Comparison of ENCODE assay signal across 22 mouse cellular contexts in genomic region chr17:51414304-51414703, GRCm38 (mm10).
A peak's percentile ranks its signal among the peaks of the same experiment; 100 is the strongest.
DNase-seq lines count a peak whose midpoint lies in the region; ATAC-seq and TF ChIP-seq lines count a peak whose summit lies in the region.
"Had no signal": no experiment of that assay in that cellular context is flagged by ENCODE, and none has a peak within 500 bp of the region (broad histone marks: within the 10 kb centered on the region; RNA-seq: fewer than 3 reads in every experiment).

No protein-coding gene starts in this region.

- TF ChIP-seq EP300 in MEL (IDR thresholded peaks at IDR 0.05; ENCODE audit: low read depth in 1 of 2, low read length in 2 of 2), result peak; percentile 62 to 86; a peak in 3 of 4 replicates

- no peak for TF ChIP-seq RAD21 in MEL (IDR thresholded peaks at IDR 0.05; ENCODE audit: low read depth, low read length)

- no peaks in the 10 kb centered on the region for H3K9me3 ChIP-seq in MEL (replicated peaks; ENCODE audit: insufficient read depth, low read length)
- H3K9me3 ChIP-seq: embryonic facial prominence, embryonic 13.5 days; forebrain, embryonic 13.5 days; heart, embryonic 15.5 days; hindbrain, embryonic 13.5 days; intestine, embryonic 15.5 days had no signal

- peaks cover 0 to 5% of the 10 kb centered on the region in 2 experiments; a peak in 2 of 4 replicates for H3K4me1 ChIP-seq in MEL (ENCODE audit: control insufficient read depth in 1 of 2, insufficient read depth in 2 of 2, low read length in 2 of 2)
- peaks cover 4% of the 10 kb centered on the region for H3K4me1 ChIP-seq in embryonic fibroblast, embryonic 13.5 days (ENCODE audit: control insufficient read depth, insufficient read depth, low read length)
- H3K4me1 ChIP-seq: embryonic facial prominence, embryonic 13.5 days; forebrain, embryonic 13.5 days; heart, embryonic 15.5 days; hindbrain, embryonic 13.5 days; intestine, embryonic 15.5 days had no signal

- ATAC-seq in megakaryocyte, adult 5-6 weeks (ENCODE audit: poor library complexity, severe bottlenecking), result no peak
- ATAC-seq: forebrain, embryonic 13.5 days; forebrain, postnatal 0 days; hindbrain, postnatal 0 days; intestine, embryonic 15.5 days had no signal

- TF ChIP-seq CTCF in MEL (IDR thresholded peaks at IDR 0.05 in 2 of 3, conservative IDR thresholded peaks at IDR 0.05 in 1 of 3; ENCODE audit: control insufficient read depth in 1 of 3, insufficient read depth in 1 of 3, low read depth in 2 of 3, low read length in 3 of 3, poor library complexity in 1 of 3, severe bottlenecking in 1 of 3), result no peak
- TF ChIP-seq CTCF in embryonic fibroblast, embryonic 13.5 days (IDR thresholded peaks at IDR 0.05; ENCODE audit: borderline replicate concordance, insufficient read depth, low read length), result no peak

- DNase-seq in layer of hippocampus, adult 9-10 months (ENCODE audit: low spot score), result peak; percentile 2
- no peak for DNase-seq in layer of hippocampus, adult 9-11 months
- peak; percentile 55 for DNase-seq in MEL (ENCODE audit: low read depth, low spot score)
- DNase-seq in spleen, adult 18-20 months, result no peak
- DNase-seq in natural killer cell, adult 2 months (ENCODE audit: low spot score in 2 of 2), result no peak
- DNase-seq: cerebellum, adult 11-12 months; cerebellum, adult 9-10 months; cerebellum, postnatal 36 days; forebrain, postnatal 0 days; gastrocnemius, postnatal 14 days; heart, adult 18-20 months; heart, postnatal 14 days; kidney, adult 18-20 months had no signal

- no peaks in the 10 kb centered on the region; a peak in 2 of 4 replicates for H3K27me3 ChIP-seq in MEL (ENCODE audit: control insufficient read depth in 1 of 2, insufficient read depth in 2 of 2, low read length in 2 of 2)
- H3K27me3 ChIP-seq: CH12.LX; embryonic facial prominence, embryonic 13.5 days; forebrain, embryonic 13.5 days; heart, embryonic 15.5 days; hindbrain, embryonic 13.5 days; intestine, embryonic 15.5 days had no signal

- peaks cover 0 to 3% of the 10 kb centered on the region in 2 experiments; a peak in 2 of 4 replicates for H3K36me3 ChIP-seq in MEL (ENCODE audit: control insufficient read depth in 1 of 2, insufficient read depth in 2 of 2, low read length in 2 of 2)
- H3K36me3 ChIP-seq: embryonic facial prominence, embryonic 13.5 days; heart, embryonic 15.5 days; hindbrain, embryonic 13.5 days; intestine, embryonic 15.5 days had no signal

- H3K79me2 ChIP-seq in MEL (ENCODE audit: control insufficient read depth, insufficient read depth, low read length, poor library complexity), result no peaks in the 10 kb centered on the region

- H3K27ac ChIP-seq in MEL (ENCODE audit: control insufficient read depth, low read depth, low read length), result no peak overlapping the region
- peak overlapping the region; percentile 44; the same call in 1 of the 2 replicates for H3K27ac ChIP-seq in embryonic fibroblast, embryonic 13.5 days (ENCODE audit: insufficient read depth, low read length)
- H3K27ac ChIP-seq: embryonic facial prominence, embryonic 13.5 days; forebrain, embryonic 13.5 days; heart, embryonic 15.5 days; hindbrain, embryonic 13.5 days; hindbrain, postnatal 0 days; intestine, embryonic 15.5 days had no signal

- no peak overlapping the region for H3K9ac ChIP-seq in MEL (ENCODE audit: control insufficient read depth, low read depth, low read length, poor library complexity, severe bottlenecking)
- H3K9ac ChIP-seq: embryonic facial prominence, embryonic 13.5 days; forebrain, embryonic 13.5 days; forebrain, postnatal 0 days; heart, embryonic 15.5 days; hindbrain, embryonic 13.5 days; intestine, embryonic 15.5 days had no signal

- H3K4me3 ChIP-seq in MEL (ENCODE audit: control insufficient read depth in 1 of 2, insufficient read depth in 1 of 2, low read depth in 2 of 2, low read length in 2 of 2), result no peak overlapping the region
- no peak overlapping the region for H3K4me3 ChIP-seq in embryonic fibroblast, embryonic 13.5 days (ENCODE audit: insufficient read depth, low read length)
- H3K4me3 ChIP-seq: embryonic facial prominence, embryonic 13.5 days; forebrain, embryonic 13.5 days; heart, embryonic 15.5 days; hindbrain, embryonic 13.5 days; intestine, embryonic 15.5 days had no signal

- no peak for TF ChIP-seq POLR2A in MEL (IDR thresholded peaks at IDR 0.05; ENCODE audit: control insufficient read depth in 1 of 2, insufficient read depth in 1 of 2, low read depth in 1 of 2, low read length in 2 of 2, poor library complexity in 1 of 2)
- no peak for TF ChIP-seq POLR2A in embryonic fibroblast, embryonic 13.5 days (IDR thresholded peaks at IDR 0.05; ENCODE audit: low read depth, low read length)

TF ChIP-seq in MEL, 35 proteins besides CTCF, POLR2A, EP300 and RAD21:
- no peak for TF ChIP-seq POLR2AphosphoS2 (IDR thresholded peaks at IDR 0.05; ENCODE audit: low read length)
- peak; percentile 80 for TF ChIP-seq GATA1 (IDR thresholded peaks at IDR 0.05; ENCODE audit: low read depth, low read length)
- peak; percentile 35 for TF ChIP-seq TAL1 (IDR thresholded peaks at IDR 0.05; ENCODE audit: low read length)
- no peak for TF ChIP-seq ZMIZ1 (IDR thresholded peaks at IDR 0.05; ENCODE audit: low read depth, low read length)
- no peak for TF ChIP-seq MAX (IDR thresholded peaks at IDR 0.05; ENCODE audit: low read length)
- TF ChIP-seq CHD1 (IDR thresholded peaks at IDR 0.05; ENCODE audit: low read depth, low read length), result no peak
- no peak for TF ChIP-seq UBTF (IDR thresholded peaks at IDR 0.05; ENCODE audit: borderline replicate concordance, insufficient read depth, low read depth, low read length)
- no peak for TF ChIP-seq E2F4 (IDR thresholded peaks at IDR 0.05; ENCODE audit: borderline replicate concordance, low read depth, low read length)
- TF ChIP-seq SIN3A (IDR thresholded peaks at IDR 0.05; ENCODE audit: low read length), result no peak
- peak; percentile 63 for TF ChIP-seq ETS1 (IDR thresholded peaks at IDR 0.05; ENCODE audit: low read depth, low read length)
- no peak for TF ChIP-seq USF1 (IDR thresholded peaks at IDR 0.05; ENCODE audit: low read depth, low read length)
- TF ChIP-seq TCF12 (IDR thresholded peaks at IDR 0.05; ENCODE audit: low read depth, low read length), result peak; percentile 42; the same call in 1 of the 2 replicates
- no peak for TF ChIP-seq POLR2AphosphoS5 (IDR thresholded peaks at IDR 0.05; ENCODE audit: borderline replicate concordance, low read depth, low read length)
- no peak for TF ChIP-seq ZNF384 (IDR thresholded peaks at IDR 0.05; ENCODE audit: low read depth, low read length)
- TF ChIP-seq RCOR1 (IDR thresholded peaks at IDR 0.05; ENCODE audit: low read depth, low read length), result peak; percentile 85
- TF ChIP-seq ELF1 (IDR thresholded peaks at IDR 0.05; ENCODE audit: low read depth, low read length), result no peak
- no peak for TF ChIP-seq USF2 (IDR thresholded peaks at IDR 0.05; ENCODE audit: borderline replicate concordance in 1 of 2, insufficient read depth in 1 of 2, low read depth in 1 of 2, low read length in 2 of 2)
- TF ChIP-seq JUND (IDR thresholded peaks at IDR 0.05; ENCODE audit: low read depth, low read length), result peak; percentile 89; the same call in 1 of the 2 replicates
- no peak for TF ChIP-seq HCFC1 (IDR thresholded peaks at IDR 0.05; ENCODE audit: low read depth, low read length)
- TF ChIP-seq BHLHE40 (IDR thresholded peaks at IDR 0.05; ENCODE audit: borderline replicate concordance, low read depth, low read length), result no peak

Comparison
In these comparisons a context has a peak if more than half of its experiments do, and no peak if none do; other contexts are left out.
1. DNase-seq: peak in layer of hippocampus, adult 9-10 months (single experiment) and MEL (single experiment); none in layer of hippocampus, adult 9-11 months (single experiment), spleen, adult 18-20 months (0 of 2) and natural killer cell, adult 2 months (0 of 2).